Mouse (Mus musculus): ENCODE data around the gene Gm4884.
"Not testable (repeated sequence)": the region's sequence is repeated elsewhere in the genome, so short reads cannot be mapped to it uniquely, and the experiment has no call there.

Gene Gm4884

DNA sequence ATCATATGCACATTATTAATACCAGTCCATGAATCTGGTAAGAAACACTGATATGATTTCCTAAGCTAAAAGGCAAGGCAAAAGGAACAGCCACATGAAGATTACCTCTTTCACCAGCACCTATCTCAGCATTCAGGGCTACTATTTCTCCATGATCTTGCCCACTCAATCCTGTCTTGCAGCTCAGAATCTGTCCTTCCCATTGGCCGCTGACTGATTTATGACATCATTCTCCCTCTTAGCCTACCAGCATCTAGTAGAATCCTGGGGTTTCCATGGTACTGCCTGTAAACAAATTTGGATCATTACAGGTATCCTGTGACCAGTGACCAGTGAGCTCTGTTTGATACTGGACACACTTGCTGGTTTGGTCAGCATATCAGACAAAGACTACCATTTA lies at the start of gene Gm4884:
Gene Gm4884, plus strand, starts transcription at position 301 of the 400 bp plus-strand sequence.
- not testable (repeated sequence) for DNase-seq (ENCODE audit: low spot score)

DNA sequence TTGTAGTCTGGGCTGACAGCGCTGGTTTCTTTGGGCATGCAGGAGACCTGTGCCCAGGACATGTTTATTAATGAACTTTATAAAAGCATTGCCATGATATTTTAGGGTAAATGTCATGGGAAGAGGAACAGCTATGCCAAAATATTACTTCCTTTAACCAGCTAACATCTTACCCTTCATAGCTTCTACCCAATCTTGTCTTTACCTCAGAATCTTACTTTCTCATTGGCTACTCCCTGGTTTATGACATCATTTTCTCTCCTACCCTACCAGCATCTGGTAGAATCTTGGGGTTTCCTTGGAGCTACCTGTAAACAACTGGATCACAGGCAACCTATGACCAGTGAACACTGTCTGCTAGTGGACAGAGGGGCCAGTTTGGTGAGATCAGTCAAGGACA lies 45.3 kb upstream of the Gm4884 start, which contains the start of gene 4930433I11Rik:
Gene 4930433I11Rik, plus strand, starts transcription at position 301 of the 400 bp plus-strand sequence.
- DNase-seq (ENCODE audit: low spot score) = no peak

DNA sequence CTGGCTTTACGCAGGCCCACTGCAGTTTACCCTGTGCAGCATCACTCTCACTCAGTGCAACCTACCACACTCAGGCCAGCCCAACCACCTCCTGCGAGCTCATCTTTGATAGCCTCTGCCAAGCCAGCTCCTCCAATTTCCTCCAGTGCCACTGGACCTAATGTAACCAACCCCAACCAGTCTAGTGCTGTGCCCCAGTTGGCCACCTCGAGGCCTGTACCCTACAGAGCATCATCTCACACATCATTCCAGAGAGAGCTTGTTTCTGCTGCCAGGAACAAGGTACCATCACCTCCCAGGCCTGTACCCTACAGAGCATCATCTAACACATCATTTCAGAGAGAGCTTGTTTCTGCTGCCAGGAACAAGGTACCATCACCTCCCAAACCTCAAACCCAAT lies 11.5 kb downstream of the Gm4884 start:
- not testable (repeated sequence) for DNase-seq (ENCODE audit: low spot score)
